Mouse (Mus musculus) lung, postnatal 10 days (tissue): ENCODE data around the gene Cbx1.
"Not testable (repeated sequence)": the region's sequence is repeated elsewhere in the genome, so short reads cannot be mapped to it uniquely, and the experiment has no call there.

Experiments used
- DNase-seq: peaks from one replicate; pipeline ENCODE4 v3.0.0; 2021

Gene Cbx1

DNA sequence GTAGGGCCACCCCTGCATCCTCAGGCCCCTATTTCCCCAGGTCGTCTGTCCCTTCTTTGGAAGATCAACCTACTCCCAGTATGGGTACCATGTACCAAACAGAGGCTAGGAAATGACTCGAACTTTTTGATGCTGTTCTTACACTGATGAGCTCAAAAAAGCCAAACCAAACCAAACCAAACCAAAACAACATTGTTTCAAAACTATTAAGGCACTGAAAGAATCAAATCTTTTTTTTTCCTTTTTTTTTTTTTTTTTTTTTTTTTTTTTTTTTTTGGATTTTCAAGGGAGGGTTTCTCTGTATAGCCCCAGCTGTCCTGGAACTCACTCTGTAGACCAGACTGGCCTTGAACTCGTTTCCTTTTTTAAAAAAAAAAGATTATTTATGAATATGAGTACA is 54.7 kb downstream of the Cbx1 start:
- no peak for DNase-seq

GRCm38 (mm10) chr11:96847240-96847639 is 58.3 kb downstream of the Cbx1 start:
- no peak for DNase-seq

- DNase-seq = no peak
These were observed 59.8 kb downstream of the Cbx1 start for GRCm38 (mm10) chr11:96848694-96849093.

DNA sequence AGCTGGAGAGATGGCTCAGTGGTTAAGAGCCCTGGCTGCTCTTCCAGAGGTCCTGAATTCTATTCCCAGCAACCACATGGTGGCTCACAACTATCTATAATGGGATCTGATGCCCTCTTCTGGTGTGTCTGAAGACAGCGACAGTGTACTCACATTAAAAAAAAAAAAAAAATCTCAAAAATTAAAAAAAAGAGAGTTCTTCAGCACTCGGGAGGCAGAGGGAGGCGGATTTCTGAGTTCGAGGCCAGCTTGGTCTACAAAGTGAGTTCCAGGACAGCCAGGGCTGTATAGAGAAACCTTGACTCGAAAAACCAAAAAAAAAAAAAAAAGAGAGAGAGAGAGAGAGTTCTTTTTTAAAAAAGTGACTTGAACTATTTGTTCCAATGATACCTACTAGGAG is 60.2 kb downstream of the Cbx1 start:
- DNase-seq = not testable (repeated sequence)

DNA sequence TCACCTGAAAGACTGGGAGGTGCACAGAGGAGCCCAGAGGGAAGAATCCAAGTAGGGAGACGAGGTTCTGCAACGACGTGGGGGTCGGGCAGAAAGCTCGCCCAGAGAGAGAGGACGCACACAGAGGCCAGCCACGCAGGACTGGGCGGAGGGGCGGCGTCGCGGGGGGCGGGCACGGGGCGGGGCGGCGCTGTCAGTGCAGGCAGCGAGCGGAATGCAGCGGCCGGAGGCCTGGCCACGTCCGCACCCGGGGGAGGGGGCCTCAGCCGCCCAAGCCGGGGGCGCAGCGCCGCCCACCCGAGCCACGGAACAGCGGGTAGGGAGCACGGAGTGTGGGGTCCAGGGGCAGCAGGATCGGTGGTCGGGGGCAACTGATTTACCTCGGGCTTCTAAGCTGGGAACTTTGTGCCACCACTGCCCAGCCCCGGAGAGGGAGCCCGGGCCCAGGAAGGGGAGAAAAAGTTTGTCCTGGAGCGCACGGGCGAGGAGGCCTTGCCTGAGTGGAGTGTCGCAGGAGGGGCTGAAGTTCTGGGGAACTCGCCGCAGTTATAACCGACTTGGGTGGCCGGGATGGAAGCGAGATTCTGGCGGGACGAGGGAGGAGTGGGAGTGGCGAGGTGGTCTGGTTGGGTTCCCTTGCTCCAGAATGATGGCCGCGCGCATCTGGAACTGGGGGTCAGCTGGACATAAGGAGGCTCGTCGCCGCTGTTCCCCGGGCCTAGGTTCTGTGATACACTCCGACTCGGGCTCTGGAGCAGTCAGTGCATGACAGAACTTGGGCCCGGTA is 60.9 kb downstream of the Cbx1 start, which contains the start of gene Copz2:
Copz2 (plus strand) TSS at position 190 of the 787 bp plus-strand sequence.
- peak; percentile 52 for DNase-seq

DNA sequence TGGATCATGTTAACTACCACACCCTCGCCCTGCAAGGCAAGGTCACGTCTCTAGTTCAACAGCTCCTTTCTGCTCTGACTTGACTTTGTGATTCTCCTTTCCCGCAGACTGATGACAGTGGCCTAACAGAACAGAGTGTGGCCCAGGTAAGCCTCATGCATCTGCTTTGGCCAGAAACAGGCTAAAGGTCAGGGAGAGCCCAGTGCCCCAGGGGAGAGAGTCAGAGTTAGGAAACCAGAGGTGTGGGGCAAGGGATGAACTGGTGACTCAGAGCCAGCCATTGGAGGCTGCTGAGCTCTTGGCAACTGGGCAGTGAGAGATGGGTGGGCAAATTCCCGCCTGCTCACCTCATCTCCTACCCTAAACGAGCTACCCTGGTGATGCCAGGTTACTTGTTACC is 68.5 kb downstream of the Cbx1 start:
- no peak for DNase-seq
